Mouse (Mus musculus): ENCODE measurements around the gene Gm44790. TPM values are rescaled to one million over a fixed set of nuclear protein-coding genes. Genes with fewer than 3 reads are reported as not detected.
"Not testable (repeated sequence)": the region's sequence is repeated elsewhere in the genome, so short reads cannot be mapped to it uniquely, and the experiment has no call there.

The Gm44790 gene
- total RNA-seq (2021): under 1 TPM in 1 of 2 experiments, not detected in 1; 0.59 TPM

- DNase-seq (ENCODE audit: extremely low spot score in 1 of 2, low spot score in 2 of 2): no peak
- intact Hi-C loops (cut with DNase I): loop anchor here (5.0 kb wide), 1 partner anchor 256 kb away; the partner anchor contains the start of gene Snrnp27
These were observed at the start of gene Gm44790 for GRCm38 (mm10) chr6:86426358-86426757. Gene Gm44790, plus strand, starts transcription at chr6:86426658.

- intact Hi-C loops (cut with DNase I): no loop called here
- no peak for DNase-seq (ENCODE audit: extremely low spot score in 1 of 2, low spot score in 2 of 2)
These were observed 48.1 kb upstream of the Gm44790 start for GRCm38 (mm10) chr6:86378341-86378740.

GRCm38 (mm10) chr6:86380112-86380511 is 46.3 kb upstream of the Gm44790 start:
- DNase-seq (ENCODE audit: extremely low spot score in 1 of 2, low spot score in 2 of 2); intact Hi-C loops (cut with DNase I): not testable (repeated sequence)

GRCm38 (mm10) chr6:86382551-86382950 is 43.9 kb upstream of the Gm44790 start:
- intact Hi-C loops (cut with DNase I): no loop called here
- no peak for DNase-seq (ENCODE audit: extremely low spot score in 1 of 2, low spot score in 2 of 2)

- DNase-seq (ENCODE audit: extremely low spot score in 1 of 2, low spot score in 2 of 2): no peak
- intact Hi-C loops (cut with DNase I): no loop called here
These were observed 43.1 kb upstream of the Gm44790 start for GRCm38 (mm10) chr6:86383370-86383769.

- no peak for DNase-seq (ENCODE audit: extremely low spot score in 1 of 2, low spot score in 2 of 2)
- intact Hi-C loops (cut with DNase I): no loop called here
These were observed 41.8 kb upstream of the Gm44790 start for GRCm38 (mm10) chr6:86384692-86385091.

- no peak for DNase-seq (ENCODE audit: extremely low spot score in 1 of 2, low spot score in 2 of 2)
- intact Hi-C loops (cut with DNase I): no loop called here
These were observed 40.9 kb upstream of the Gm44790 start for GRCm38 (mm10) chr6:86385362-86386104.

GRCm38 (mm10) chr6:86387313-86387712 is 39.1 kb upstream of the Gm44790 start:
- intact Hi-C loops (cut with DNase I): no loop called here
- no peak for DNase-seq (ENCODE audit: extremely low spot score in 1 of 2, low spot score in 2 of 2)

- no peak for DNase-seq (ENCODE audit: extremely low spot score in 1 of 2, low spot score in 2 of 2)
- intact Hi-C loops (cut with DNase I): no loop called here
These were observed 38.0 kb upstream of the Gm44790 start for GRCm38 (mm10) chr6:86388461-86388860.

GRCm38 (mm10) chr6:86391326-86391725 is 35.1 kb upstream of the Gm44790 start:
- intact Hi-C loops (cut with DNase I): no loop called here
- no peak for DNase-seq (ENCODE audit: extremely low spot score in 1 of 2, low spot score in 2 of 2)

GRCm38 (mm10) chr6:86393187-86393586 is 33.3 kb upstream of the Gm44790 start:
- no peak for DNase-seq (ENCODE audit: extremely low spot score in 1 of 2, low spot score in 2 of 2)
- intact Hi-C loops (cut with DNase I): no loop called here

GRCm38 (mm10) chr6:86394078-86394720 is 32.3 kb upstream of the Gm44790 start:
- no peak for DNase-seq (ENCODE audit: extremely low spot score in 1 of 2, low spot score in 2 of 2)
- intact Hi-C loops (cut with DNase I): no loop called here

GRCm38 (mm10) chr6:86395021-86395420 is 31.4 kb upstream of the Gm44790 start:
- no peak for DNase-seq (ENCODE audit: extremely low spot score in 1 of 2, low spot score in 2 of 2)
- intact Hi-C loops (cut with DNase I): no loop called here

- intact Hi-C loops (cut with DNase I): no loop called here
- no peak for DNase-seq (ENCODE audit: extremely low spot score in 1 of 2, low spot score in 2 of 2)
These were observed 30.5 kb upstream of the Gm44790 start for GRCm38 (mm10) chr6:86395969-86396368.

GRCm38 (mm10) chr6:86396581-86397256 is 29.7 kb upstream of the Gm44790 start, which contains the start of gene Pcyox1:
Gene Pcyox1, minus strand, starts transcription at chr6:86397154.
- peak; percentile 81 to 89 for DNase-seq (ENCODE audit: extremely low spot score in 1 of 2, low spot score in 2 of 2)
- intact Hi-C loops (cut with DNase I): no loop called here

GRCm38 (mm10) chr6:86397257-86397980 is 29.0 kb upstream of the Gm44790 start:
- intact Hi-C loops (cut with DNase I): no loop called here
- no peak for DNase-seq (ENCODE audit: extremely low spot score in 1 of 2, low spot score in 2 of 2)

GRCm38 (mm10) chr6:86398986-86399385 is 27.5 kb upstream of the Gm44790 start:
- DNase-seq (ENCODE audit: extremely low spot score in 1 of 2, low spot score in 2 of 2): no peak
- intact Hi-C loops (cut with DNase I): no loop called here

- DNase-seq (ENCODE audit: extremely low spot score in 1 of 2, low spot score in 2 of 2): no peak
- intact Hi-C loops (cut with DNase I): loop anchor here (5.0 to 10.0 kb wide), 2 partner anchors 33 to 455 kb away; partner anchors contain the start of gene Fam136a
These were observed 26.5 kb upstream of the Gm44790 start for GRCm38 (mm10) chr6:86399995-86400394.

GRCm38 (mm10) chr6:86400972-86401371 is 25.5 kb upstream of the Gm44790 start:
- intact Hi-C loops (cut with DNase I): loop anchor here (5.0 to 10.0 kb wide), 2 partner anchors 34 to 456 kb away; partner anchors contain the start of gene Fam136a
- DNase-seq (ENCODE audit: extremely low spot score in 1 of 2, low spot score in 2 of 2): peak; percentile 53 to 77
